Mouse (Mus musculus) thymus, postnatal 14 days (tissue): ENCODE measurements at regions not wholly inside any gene's neighbourhood (a gene's known extent, or its start where the extent isn't known, plus 50 kb on each side); places are given as distances from the start of the nearest gene placed in this dataset.

Source experiments
- DNase-seq: peaks from one replicate; pipeline ENCODE4 v3.0.0; 2021

DNA sequence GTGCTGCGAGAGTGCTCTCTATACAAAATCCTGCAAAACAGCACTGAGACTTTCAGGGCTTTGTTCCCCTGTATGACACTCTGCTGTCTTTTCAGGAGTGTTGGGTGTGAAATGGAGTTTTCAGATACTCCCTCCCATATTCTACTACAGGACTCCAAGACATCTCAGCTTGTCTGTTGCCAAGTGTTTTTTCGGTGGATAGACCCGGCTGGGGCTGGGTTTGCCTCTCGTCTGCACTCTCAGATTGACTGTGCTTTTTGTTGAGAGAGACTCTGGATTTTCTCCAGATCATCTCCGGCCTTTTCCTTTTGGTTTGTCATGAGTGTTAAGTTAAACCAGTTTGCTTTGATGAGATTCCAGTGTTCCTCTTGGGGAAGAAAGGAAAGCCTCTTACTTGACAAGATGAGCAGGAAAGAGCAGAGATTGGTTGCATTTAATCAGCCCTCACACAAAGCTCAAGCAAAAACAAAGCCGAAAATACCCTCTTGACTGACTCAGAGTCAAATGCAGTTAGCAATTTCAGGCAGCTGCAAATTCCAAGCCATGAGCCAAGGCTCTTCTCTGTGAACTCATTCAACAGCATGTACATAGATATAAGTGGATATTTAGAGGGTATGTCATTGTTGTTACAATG, 219.3 kb upstream of the Veph1 start:
- no peak for DNase-seq

DNA sequence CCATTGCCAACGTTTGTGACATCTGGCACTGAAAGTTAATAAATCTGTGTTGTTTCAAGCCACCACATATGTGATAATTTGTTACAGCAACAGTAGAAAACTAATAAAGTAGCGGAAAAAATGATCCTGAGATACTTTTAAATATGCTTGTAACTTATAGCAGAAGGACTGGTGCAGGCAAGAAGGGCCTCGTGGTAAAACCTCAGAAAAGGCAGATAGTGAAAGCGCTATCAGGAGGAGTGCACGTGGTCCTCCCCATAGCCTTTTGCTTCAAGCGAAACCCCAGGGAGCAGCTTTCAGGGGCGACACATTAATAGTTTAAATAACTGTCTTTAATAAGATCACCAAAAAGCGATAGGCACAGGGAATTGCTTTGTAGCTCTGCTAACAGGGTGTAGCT, 217.9 kb upstream of the Veph1 start:
- no peak for DNase-seq

DNA sequence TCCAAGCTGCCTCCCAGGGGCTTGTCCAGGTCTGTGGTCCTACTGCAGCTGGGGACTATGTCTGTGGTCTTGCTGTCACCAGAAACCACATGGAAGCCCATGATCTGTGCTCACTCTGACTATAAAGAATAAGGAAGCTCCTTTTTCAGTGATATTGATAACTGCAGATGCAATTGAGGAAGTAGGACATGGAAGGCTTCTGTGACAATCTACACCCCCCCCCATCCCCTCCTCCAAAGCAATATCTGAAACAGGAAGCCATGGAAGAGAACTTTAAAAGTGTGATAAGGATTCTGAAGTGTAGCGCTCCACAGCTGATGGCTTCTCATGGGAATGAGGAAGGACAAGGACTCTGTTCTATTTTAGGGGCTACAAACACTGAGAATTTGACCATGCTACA, 215.8 kb upstream of the Veph1 start:
- no peak for DNase-seq

DNA sequence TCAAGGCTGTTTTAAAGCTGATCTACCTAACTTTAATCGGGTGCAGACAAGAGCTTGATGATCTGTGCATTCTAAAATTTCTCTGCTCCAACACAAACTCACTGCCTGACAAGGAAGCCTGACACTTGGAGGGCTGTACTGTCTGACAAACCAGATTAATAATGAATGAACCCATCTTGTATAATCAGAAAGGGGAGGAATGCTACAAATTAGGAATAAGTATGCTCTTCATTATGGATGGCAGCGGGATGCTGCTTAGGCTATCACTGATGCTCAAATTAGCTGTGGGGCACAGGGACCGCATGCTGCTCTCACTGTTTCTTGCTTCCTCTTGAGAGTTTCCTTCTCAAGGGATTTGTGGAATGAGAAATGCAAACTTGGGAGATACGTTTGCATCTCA, 213.8 kb upstream of the Veph1 start:
- no peak for DNase-seq

DNA sequence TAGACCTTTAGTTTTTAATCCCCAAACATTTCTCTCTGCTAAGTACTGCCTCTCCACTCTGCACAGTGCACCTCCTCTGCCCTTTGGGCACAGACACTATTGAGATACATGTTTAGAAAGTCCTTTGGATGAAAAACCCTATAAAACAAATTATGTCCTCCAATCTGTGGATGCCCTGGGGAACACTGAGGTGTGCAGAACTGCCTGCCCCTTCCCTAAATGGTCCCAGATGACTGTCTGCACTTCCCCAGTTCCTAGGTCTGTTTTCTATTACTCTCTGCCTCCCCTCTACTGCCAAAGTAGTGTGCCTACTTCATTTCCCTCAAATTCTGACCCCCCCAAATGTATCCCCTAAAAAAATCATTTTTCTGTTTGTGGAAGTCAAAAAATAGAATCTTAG, 209.5 kb upstream of the Veph1 start:
- DNase-seq, result no peak

DNA sequence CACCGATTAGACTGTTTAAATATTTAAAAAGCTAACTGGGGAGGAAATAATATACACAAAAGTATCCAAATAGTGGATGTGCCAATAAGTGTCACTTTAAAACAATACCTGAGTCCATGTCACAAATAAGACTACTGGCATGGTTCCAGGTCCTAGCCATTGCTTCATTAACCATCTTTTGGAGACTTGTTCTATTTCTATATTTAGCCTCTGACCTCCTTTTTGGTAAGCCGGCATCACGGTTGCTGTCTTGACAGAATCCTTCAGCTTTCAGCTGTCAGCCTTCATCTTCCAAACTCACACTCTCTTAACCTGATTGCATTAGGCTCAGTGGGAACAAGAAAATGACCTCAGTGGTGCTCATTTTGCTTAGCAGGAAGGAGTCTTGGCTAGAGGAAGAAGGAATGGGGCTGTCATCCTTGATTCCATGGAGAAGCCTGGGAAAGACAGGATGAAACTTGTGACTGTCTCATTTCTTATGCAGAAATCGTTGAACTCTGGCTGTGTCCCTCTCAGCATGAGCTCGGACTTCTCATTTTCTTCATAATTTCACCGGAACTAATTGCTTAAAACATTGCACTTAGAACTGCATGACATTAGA, 208.9 kb upstream of the Veph1 start:
- DNase-seq, result no peak

DNA sequence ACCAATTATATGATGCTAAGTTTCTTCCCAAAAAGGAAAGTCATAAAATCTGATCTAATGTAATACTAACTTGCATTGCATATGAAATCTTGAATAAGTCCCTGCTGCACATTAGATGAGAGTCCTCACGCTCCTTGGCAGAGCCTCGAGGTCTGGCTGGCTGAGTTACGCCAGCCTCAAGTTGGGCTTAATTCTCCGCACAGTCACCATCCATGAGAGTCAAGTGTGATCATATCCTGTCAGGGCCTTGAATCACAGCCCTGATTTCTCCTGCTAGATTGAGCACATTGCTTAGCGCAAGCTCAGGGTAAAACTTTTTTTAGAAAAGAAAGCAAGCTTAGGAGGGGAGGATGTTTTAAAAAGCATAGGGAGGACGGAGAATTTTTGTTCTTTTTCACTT, 208.1 kb upstream of the Veph1 start:
- DNase-seq, result no peak

DNA sequence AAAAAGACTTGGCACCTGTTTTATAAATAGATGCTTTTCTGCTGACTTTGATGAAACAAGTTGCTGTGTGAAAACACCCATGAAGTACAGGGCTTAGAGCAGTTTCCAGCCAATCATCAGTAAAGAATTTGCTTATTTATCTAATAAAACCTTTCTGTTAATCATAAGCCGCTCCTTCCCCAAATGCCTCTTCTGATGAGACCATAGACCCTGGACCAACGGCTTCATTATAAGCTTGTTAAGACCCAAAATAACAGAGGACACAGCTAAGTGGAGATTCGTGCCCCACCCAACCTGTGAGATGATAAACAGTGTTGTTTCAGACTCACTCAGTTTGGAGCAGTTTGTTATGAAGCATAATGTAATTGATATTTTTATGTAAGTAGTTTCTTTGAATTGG, 207.0 kb upstream of the Veph1 start:
- DNase-seq, result no peak

DNA sequence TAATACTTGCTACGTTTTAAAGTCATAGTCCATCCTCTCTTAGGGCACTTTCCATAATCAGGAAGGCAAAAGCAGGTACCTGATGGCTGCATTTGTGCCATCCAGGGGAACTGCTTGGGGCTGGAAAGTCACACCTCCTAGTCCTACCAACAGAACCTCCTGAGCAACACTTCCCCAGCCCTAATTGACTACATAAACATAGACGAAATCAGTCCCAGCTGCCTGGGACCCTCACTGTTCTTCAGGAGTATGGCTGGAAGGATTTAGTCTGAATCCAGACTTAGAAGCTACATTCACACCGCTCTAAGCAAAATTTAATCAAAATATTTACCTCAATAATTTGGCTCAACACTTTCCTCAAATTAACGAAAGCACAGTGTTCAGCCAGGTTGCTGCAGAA, 205.2 kb upstream of the Veph1 start:
- no peak for DNase-seq

DNA sequence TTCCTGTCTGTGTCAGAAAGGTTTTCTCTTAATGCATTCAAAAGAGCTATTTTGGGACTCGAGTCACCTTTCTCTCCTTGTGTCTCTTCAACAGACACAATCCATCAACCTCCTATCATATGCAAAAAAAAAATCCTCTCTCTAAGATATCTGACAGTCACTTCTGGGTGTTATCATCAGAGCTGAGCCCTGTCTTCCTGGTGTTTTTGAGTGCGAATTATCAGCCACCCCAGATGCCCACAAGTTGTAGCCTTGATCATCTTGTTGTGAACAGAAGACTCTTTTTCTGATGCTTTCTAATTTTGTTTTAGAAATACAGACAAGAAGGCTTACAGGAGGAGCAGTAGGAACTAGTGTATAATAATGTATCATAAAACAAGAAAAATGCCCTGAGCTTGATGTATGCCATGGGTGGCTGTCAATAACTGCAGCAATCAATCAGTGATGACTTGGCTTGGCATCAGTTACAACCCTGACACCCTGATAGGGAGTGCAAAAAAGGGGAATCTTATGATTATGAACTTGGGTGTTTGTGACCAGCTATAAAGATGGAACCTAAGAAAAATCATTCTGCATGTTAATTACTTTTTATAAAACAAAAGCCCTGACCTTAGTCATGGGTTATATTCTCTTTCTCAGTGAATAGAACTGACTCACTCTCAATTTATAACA, 197.9 kb upstream of the Veph1 start:
- no peak for DNase-seq

DNA sequence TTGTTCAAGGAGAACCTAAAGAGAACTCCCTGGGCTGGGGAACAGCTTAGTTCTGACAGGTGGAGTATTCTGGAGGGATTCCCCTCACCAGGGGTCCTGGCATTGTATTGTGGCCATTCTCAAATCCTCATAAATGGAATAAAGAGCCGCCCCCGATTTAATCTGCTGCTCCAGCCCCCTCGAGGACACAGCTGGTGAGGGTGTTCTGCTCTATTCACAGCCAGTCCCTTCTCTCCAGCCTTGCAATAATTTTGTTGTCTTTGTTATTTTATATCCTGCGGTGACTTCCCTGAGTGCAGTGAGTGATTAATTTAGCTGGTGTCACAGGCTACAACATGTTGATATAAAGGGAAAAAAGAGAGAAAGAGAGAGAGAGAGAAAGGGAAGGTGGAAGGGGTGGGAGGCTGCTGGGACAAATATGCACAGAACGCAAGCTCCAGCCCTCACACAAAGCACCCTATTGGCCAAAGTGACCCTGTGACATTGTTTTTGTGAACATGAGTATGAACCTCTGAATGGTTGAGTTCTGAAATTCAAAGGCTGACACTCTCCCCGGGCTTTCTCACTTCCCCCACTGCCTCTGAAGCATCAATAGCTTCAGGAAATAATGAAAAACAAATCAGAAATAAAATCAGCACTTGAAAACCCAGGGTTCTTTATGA, 194.2 kb upstream of the Veph1 start:
- DNase-seq, result no peak

DNA sequence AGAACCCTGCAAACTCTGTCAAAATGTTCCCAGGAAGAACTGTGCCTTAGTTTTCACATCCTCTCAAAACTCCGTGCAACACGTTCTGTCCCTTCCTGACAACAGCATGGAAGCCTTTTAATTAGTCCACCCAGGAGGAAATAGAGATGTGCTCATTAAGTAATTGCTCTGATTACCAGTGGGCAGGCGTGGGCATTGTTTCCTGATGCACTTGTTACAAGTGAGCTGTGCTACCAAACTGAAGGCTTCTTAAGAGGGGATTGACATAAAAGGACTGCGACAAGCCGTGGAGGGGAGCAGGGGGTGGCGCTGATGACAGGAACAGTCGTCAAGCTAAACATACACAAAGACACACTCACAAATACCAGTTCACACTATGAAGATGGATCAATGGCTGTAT, 192.1 kb upstream of the Veph1 start:
- no peak for DNase-seq

DNA sequence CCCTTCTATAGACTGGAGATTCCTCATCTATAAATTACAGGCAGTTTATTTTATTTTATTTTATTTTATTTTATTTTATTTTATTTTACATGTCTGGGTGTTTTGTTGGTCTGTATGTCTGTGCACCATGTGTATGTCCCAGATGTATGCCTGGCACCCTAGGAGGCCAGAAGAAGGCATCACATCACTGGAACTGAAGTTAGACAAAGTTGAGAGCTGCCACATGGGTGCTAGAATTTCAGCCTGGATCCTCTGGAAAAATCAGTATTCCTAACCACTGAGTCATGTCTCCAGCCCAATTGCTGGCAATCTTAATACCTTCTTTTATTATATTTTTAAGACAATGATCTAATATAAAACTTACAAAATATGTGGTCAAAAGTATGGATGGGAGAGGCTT, 190.0 kb upstream of the Veph1 start:
- DNase-seq, result no peak

DNA sequence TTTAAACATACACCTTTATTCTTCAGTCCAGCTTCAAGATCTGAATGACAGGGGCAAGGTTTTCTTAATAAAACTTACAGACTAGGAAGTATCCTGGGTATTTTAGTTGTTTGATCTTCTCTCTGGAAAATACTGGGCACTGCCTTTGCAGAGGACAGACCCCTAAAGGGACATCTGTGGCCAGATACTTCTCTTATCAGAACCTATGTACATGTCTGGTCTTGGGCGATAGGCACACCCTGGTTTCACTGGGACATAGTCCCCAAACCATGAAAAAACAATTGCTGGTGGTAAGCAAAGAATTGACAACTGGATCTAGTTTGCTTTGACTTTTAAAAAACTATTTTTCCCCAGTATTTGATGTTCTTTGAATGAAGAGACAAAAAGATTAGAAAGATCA, 189.5 kb upstream of the Veph1 start:
- DNase-seq, result no peak

DNA sequence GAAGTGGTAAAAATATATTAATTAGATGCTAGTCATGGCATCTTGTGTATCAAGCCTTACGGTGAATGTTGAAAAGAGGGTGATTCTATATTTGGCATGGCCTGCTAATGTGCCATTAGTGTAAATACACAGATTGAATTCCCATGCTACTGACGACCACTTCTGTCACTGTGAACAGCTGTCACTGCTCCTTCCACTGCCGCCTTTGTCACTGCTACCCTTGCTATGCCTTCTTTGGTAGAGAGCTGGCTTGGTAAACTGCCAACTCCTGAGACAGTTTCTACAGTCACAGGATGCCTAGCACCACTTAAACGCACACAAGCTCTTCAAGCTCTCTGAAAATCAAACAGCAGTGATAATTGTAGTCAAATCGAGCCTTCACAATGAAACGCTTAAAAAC, 184.1 kb upstream of the Veph1 start:
- no peak for DNase-seq

DNA sequence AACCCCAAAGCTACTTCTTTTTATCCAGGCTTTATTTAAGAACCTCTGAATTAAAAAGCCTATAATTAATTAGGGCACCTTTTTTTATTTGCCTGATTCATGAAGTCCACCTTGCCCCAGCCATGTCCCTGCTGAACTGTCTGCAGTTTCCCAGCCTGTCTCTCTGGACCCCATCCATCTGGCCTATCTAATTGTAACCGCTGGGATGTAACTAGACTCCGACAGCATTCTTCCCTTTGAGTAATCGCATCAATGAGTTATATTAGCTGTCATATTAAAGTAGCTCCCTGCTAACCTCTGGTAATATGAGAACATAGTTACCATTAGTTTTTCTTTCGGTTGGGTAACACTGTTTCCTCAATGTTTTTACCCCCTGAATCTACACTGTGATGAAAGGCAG, 182.6 kb upstream of the Veph1 start:
- no peak for DNase-seq

DNA sequence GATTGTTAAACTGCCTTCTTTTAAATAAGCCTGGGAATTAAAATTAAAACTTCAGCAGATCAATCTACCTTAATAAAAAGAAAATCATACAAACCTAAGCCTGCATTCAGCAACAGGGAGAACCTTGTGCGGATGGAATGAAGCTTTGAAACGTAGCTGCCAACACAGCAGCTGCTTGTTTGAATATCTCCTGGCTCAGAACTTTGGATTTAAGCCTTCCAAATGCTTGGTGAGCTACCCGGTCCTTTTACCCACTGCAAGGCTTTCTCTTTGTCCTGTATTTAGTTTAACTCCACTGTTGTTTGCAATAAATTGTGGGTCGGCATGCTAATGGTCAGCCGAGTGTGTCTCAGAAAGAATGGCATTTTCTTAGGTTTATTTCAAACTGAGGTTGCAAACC, 169.7 kb upstream of the Veph1 start:
- DNase-seq, result no peak

DNA sequence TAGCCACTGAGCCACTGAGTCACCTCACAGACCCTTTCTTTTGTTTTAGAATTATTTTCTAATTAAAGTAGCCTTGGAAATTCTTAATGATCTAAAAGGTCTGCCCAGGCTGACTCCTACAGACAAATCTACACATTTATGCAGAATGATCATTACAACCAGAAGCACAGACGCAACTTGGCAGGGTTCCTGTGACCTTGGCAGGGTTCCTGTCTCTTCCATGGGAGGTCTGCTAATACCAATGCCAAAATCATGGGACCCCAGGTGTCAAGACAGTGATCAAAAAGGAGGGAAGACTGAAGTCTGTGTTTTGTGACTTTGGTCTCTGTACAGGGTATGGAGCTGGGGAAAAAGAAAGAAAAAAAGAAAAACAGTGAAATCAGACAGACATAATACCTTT, 168.7 kb upstream of the Veph1 start:
- no peak for DNase-seq

DNA sequence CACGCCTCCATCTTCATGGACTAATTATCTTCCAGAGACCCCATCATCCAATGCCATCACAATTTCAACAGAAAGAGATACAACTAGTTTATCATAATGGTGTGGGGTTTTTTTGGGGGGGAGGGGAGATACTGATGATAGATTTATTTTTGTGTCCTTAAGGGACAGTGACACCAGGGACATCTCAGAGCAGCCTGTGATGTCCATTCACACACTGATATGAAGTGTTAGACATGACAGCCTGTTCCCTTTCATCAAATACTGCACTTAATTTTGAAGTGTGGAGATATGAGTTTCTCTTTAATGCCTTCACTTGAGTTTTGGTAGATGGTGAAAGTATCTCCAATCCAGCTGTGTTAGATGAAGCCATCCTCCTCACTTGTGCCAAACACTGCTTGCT, 165.7 kb upstream of the Veph1 start:
- DNase-seq, result no peak

DNA sequence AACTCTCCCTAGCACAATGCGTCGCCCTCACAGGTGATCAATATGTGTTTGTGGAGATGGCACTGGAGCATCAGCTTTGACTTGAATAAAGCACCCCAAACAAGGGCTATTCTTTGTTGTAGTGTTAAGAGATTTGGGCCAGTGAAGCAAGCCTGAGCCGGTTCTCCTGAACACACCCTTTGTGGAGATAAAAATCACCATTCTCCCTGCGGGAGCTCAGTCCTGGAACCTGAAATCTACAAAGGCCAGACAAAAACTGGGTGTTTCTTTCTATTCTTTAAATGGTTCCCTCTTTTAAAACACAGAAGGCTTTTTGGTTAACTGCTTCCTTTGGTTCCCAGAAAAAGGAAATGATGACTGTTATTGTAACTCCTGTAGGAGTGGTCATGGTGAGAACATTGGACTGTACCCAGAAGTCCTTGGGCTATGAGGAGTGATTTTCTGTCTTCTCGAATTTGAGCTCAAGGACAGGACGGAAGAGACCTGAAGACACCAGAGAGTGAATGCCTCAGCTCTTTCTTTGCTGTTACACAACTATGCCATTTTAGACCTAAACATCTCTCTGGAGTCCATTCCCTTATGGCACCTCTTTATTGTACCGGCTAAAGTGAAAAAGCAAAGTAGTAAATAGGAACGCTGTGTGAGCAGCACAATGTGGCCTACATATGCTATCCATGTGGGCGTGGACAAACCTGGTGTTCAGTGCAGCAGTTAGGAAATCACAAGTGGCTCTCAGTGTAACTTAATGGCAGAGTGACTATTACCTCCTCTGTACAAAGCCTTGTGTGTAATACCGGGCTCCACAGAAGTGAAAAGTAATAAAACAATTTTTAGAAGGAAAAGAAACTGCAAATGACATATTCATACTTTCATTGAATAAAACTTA, 149.9 kb upstream of the Veph1 start:
- no peak for DNase-seq

DNA sequence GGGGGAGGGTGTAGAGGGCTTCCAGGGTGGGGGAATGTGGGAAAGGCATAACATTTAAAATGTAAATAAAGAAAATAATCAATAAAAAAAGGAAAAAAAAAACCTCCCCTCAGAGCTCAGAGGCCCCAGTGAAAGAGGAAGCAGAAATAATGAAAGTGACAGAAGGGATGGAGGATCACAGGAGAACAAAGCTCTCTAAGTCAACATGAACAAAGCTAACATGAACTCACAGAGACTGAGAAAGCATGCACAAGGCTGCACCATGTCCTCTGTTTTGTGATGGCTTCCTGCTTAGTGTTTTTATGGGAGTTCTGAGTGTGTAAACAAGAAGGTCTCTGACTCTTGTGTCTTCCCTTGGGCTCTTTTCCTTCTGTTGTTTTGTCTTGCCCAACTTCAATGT, 136.6 kb upstream of the Veph1 start:
- no peak for DNase-seq

DNA sequence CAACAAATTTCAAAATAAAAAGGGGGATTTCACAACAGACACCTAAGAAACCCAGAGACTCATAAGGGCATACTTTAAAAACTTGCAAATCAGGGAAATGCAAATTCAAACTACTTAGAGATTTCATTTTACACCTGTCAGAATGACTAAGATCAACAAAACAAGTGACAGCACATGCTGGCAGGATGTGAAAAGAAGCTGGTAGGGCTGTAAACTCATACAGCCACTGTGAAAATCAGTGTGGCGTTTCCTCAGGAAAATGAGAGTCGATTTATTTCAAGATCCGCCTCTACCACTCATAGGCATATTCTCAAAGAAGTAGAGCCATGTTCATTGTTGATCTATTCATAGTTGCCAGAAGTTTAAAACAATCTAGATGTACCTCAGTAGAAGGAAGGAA, 133.6 kb upstream of the Veph1 start:
- DNase-seq, result no peak

DNA sequence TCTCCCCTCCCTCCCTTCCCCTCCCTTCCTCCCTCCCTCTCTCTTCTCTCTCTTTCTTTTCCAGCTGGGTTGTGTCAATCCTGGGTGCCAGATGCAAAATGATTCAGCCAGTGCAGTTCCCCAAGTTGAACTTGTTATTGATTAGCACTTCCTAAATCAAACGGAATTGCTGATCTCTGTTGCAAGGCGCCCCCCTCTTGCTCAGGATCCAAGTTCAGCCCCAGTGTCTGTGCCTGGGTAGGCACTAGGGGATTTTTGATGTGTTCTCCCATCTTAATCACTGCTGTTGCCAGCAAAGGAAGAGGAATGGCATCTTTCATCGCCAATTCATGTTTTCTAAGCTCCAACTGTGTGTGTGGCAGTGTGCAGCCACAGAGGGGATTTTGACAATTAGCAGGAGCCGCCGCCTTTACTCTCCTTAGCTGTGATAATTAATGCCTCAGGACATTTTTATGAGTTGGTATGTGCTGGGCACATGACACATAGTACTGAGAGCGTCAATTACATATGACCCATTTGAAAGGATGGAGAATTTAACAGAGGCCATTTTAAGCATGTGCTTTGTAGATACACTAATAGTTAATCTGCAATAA, 125.9 kb upstream of the Veph1 start:
- DNase-seq, result no peak
